Mouse (Mus musculus) gastrocnemius, postnatal 10 days (tissue): ENCODE results near the gene Glrx3. TPM values are rescaled to one million over a fixed set of nuclear protein-coding genes. Genes with fewer than 3 reads are reported as not detected.
"Not testable (repeated sequence)": the region's sequence is repeated elsewhere in the genome, so short reads cannot be mapped to it uniquely, and the experiment has no call there.

ENCODE experiments used
- DNase-seq: peaks from one replicate; pipeline ENCODE4 v3.0.0; 2021; ENCODE audit warnings: mixed read lengths
- long read RNA-seq, 2 experiments: library from polyadenylated mRNA; stranded (forward); transcript quantifications; one replicate each; pipeline ENCODE4 v2.0.0; 2021
- total RNA-seq, 2 experiments: library from RNA; stranded (reverse); gene quantifications; 2 replicates each; pipeline ENCODE4 v1.2.3; 2021

Gene Glrx3
- total RNA-seq, result 10 to 100 TPM; 90.2 to 93.9 TPM
- long read RNA-seq, experiment 1, transcript Glrx3-201 (11 exons, 1,685 nt), result major isoform, 130 of 133 reads
- long read RNA-seq, experiment 1, partial matches to known transcripts, result 1 of 133 reads
- long read RNA-seq, experiment 1, other reads (novel, unspliced or antisense), result 2 of 133 reads
- long read RNA-seq, experiment 2, transcript Glrx3-201 (11 exons, 1,685 nt), result major isoform, 157 of 161 reads
- long read RNA-seq, experiment 2, partial matches to known transcripts, result 1 of 161 reads
- long read RNA-seq, experiment 2, other reads (novel, unspliced or antisense), result 3 of 161 reads

DNA sequence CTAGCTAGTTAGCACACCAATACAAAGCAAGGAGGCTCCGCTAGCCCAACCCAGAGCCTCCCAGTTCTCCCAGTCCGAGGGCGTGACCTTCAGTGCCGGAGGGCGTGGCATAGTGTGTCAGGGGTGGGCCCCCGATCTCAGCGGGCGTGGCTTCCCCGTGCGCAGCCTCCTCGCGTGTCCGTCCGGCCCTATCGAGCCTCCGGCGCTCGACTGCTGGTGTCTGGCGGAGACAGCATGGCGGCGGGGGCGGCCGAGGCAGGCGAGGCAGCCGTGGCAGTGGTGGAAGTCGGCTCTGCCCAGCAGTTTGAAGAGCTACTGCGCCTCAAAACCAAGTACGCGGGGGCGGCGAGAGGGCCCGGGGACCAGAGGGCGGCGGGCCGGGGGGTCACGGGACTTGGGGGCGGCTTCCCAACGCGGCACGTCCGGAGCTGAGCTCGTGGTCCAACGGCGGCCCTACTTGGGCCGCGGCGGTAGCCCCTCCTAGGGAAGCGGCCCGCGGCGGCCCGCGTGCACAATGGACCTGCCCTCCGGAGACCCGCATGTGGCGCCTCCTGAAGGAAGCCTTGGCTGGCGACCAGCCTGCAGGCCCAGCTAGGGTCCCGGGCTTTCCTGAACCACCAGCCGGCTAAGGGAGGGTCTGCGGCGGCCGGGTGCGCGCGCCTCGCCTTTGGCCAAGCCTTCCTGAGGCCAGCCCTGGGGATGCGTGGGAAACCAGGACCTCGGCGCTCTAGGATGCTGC, at the start of gene Glrx3:
Gene Glrx3 (plus strand): TSS at position 175 of the 739 bp plus-strand sequence.
- DNase-seq, result peak; percentile 94

- no peak for DNase-seq
Measured at GRCm38 (mm10) chr7:137387863-137388262, 49.6 kb upstream of the Glrx3 start.

DNA sequence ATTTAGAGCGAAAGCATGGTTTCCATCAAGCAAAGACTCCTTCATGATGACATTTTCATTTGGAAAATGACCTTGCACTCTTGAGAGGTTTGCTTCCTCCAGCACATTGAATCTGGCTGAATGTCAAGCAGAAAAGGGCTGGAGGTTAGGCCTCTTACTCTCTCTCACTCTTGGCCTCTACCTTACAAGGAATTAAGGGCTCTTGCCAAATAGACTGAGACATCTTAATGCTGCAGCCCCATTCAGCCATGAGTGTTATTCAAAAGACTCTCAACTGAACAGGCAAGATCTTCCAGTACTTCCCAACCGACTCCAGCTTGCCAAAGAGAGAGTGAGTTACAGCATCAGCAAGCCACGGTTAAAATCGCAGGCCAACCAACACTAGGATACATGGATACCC, 42.0 kb upstream of the Glrx3 start:
- no peak for DNase-seq

DNA sequence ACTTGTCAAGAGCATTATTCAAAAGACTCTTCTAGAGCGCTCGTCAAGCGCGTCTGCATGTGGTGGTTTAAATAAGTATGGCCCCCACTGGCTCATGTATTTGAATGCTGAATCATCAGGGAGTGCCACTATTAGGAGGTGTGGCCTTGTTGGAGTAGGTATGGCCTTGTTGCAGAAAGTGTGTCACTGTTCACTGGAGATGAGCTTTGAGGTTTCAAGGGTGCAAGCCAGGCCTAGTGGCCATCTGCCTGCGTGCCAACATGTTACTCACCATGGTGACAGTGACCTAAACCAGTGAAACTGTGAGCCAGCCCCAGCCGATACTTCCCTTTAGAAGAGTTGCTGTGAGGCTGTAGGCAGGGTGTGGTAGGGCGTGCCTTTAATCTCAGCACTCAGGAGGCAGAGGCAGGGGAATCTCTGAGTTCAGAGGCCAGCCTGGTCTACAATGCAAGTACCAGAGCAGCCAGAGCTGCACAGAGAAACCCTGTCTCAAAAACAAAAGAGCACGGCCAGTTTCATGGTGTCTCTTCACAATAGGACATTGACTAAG, 40.0 kb upstream of the Glrx3 start:
- DNase-seq, result no peak

DNA sequence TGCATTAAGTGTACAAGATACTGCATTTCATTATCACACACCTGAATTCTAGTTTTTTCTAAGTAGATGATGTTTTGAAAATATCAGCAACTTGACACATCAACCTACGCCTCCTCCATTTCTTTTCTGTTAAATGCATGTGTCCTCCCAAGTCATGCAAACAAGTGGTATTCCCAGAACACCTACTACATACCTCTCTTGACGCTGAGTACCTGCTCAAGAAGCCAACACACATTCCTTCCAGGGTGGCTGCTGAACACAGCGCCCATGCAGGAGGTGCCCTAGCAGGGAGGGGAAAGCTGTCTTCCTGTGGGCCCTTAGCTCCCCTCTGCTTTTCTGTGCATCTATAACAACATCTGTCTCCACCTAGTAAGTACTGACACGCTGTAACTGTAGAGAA, 38.4 kb upstream of the Glrx3 start:
- no peak for DNase-seq

DNA sequence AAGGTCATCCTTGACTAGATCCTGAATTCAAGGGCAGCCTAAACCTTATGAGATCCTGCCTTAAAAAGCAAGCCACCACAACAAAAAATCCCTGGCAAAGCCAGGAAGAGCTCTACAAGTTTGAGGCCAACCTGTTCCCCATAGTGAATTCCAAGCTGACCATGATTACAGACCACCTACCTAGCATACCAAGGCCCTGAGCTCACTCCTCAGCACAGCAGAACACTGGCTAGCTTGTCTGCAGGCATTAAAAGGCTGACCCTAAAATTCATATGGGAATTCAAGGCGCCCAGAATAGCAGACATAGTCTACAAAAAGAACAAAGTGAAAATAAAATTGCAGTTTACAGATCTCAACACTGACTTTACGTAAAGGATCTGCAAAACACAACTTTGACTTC, 33.3 kb upstream of the Glrx3 start:
- no peak for DNase-seq

GRCm38 (mm10) chr7:137407428-137408058, 29.9 kb upstream of the Glrx3 start:
- DNase-seq, result no peak

DNA sequence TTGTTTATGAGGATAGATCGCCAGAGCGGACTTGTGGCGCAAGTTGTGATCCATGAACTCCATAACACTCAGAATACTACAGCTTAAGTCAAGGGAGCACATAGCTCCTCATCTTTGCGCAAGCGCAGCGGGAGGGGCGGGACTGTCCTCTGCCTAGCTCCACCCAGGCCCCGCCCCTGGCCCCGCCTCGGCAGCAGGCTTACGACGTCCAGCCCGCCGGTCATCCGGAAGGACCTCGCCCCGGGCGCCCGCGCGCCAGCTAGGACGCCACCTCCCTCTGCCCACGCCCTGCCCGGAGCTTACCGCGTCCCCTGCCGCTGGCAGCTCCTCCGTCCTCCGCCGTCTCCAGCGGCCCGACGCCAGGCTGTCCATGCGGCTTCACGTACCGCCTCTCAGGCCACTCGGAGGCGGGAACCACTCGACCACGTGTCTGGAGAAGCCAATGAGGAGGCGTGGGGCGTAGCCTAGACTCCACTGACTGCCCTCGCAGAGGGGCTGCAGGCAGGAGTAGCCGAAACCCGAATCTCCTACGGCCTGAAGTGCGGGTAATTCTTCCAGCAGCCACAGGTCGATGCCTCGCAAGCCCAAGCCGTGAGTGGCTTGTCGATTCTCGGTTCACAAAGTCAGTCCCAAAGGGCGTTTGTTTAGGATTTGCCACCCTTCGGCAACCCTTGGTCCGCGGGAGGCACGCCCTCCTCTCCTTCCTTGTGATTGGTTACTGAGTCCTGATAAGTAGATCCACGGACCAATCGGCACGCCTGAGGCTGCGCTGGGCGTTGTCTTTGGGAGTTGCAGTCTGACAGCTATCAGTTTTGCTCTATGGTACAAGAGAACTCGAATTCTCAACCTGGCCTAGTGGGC, 26.8 kb upstream of the Glrx3 start, which contains the start of gene 9430038I01Rik:
Gene 9430038I01Rik (minus strand): TSS at position 426 of the 861 bp plus-strand sequence.
- DNase-seq, result peak; percentile 100

GRCm38 (mm10) chr7:137414710-137415109, 22.7 kb upstream of the Glrx3 start:
- no peak for DNase-seq

- no peak for DNase-seq
Measured at GRCm38 (mm10) chr7:137420550-137420949, 16.9 kb upstream of the Glrx3 start.

DNA sequence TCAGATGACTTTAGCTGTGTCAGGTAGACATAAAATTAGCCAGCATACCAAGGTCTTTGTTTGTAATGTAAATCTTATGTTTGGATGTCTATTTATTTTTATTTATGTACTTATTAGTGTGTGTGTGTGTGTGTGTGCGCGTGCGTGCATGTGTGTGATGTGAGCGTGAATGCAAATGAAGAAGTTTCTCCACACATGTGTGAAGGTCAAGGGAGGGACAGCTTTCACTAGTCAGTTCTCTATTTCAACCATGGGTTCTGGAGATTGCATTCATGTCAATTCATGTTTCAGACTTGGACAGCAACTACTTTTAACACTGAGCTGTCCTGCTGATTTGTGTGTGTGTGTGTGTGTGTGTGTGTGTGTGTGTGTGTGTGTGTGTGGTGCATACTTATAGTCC, 16.2 kb upstream of the Glrx3 start:
- no peak for DNase-seq

DNA sequence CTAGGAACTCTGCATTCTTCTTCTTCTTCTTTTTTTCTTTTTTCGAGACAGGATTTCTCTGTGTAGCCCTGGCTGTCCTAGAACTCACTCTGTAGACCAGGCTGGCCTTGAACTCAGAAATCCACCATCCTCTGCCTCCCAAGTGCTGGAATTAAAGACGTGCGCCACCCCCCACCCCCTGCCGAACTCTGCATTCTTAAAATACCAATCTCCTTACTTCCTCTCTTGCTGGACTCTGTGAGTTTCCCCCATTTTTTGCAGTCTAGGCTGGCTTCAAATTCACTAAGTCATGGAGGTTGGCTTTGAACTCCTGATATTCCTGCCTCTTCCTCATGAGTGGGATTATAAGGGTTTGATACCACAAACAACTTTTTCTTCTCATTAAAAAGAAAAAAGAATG, 10.7 kb upstream of the Glrx3 start:
- no peak for DNase-seq

DNA sequence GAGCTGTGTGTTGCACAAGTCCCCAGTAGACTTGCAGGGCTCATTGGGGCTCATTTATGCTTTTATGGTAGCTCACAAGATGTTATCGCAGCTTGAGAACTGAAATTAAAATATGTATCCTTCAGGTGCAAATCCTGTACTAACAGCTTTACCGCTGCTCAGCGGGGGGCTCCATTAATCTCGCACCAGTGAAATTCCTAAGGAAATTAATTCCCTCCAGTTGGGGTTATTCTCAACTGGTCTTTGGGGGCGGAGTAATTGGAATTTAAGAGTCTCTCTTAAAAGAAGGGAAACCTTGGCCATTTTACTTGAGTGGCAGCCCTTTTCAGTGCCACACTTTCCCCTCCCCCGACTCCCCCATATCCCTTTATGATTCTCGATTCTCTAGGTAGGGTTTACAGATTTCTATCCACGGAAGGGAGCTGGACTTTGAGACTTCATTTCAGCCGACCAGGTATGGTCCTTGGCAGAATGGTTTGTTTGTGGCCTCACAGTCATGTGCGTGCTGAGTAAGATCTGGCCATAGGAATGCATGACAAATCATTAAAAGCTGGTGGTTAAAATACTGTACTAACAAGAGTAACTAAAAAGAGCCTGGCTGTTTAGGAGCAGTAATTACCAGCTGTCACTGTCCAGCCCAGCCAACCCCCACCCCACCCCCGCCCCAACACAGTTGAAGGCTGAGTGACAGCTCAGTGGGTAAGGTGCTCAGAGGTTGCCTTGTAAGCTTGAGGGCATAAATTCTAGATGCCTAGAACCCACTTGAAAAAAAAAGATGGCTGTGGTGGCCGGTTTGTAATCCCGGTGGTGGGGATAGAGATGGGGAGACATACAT, 5.4 kb upstream of the Glrx3 start:
- no peak for DNase-seq

DNA sequence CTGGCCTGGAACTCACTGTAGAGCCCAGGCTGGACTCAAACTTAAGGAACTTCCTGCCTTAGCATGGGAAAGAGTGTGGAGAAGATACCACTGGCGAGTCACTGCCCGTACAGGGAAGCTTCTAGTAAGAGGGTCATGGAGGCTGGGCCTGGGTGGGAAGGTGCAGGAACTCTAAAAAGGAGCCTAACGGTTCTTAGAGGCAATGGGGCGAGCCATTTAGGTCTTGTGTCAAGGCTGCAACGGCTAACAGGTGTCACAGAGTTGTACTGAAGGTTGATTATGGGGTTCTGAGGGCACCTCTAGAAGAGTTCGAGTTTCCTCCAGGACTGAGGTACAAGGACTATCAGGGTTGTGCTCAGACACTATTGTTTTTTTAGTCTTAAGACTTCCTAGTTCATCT, 513 bp upstream of the Glrx3 start:
- DNase-seq, result no peak

GRCm38 (mm10) chr7:137438179-137438550, 751 bp downstream of the Glrx3 start:
- no peak for DNase-seq

DNA sequence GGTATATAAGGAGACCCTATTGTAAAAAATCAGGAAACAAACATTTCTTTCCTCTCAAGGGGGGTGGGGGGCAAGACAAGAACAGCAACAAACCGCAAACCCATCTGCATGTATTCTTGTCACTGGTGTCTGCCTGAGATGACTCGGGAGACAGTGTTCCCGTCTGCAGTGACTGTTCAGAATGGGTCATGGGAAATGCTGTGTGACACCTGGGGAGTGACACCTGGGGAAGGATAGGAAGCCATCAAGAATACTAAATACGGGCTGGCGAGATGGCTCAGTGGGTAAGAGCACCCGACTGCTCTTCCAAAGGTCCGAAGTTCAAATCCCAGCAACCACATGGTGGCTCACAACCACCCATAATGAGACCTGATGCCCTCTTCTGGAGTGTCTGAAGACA, 1.5 kb downstream of the Glrx3 start:
- DNase-seq, result not testable (repeated sequence)

DNA sequence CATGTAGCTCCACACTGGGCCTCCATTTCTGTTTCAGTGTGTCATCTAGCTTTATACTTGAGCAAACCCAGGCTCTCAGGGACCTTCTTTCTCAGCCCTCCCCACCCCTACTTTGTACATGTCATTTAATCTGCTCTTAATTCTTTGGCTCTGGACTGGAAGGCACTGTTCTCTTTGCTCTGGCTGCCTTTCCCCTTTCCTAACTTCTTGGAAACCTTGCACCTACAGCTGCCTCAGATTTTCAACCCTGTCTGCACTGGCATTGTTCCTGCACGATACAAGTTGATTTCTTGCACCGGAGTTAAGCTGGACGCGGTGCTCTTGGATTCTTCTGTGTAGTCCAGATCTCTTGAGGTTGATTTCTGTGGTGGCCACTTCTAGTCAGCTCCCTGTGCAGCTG, 5.5 kb downstream of the Glrx3 start:
- no peak for DNase-seq

DNA sequence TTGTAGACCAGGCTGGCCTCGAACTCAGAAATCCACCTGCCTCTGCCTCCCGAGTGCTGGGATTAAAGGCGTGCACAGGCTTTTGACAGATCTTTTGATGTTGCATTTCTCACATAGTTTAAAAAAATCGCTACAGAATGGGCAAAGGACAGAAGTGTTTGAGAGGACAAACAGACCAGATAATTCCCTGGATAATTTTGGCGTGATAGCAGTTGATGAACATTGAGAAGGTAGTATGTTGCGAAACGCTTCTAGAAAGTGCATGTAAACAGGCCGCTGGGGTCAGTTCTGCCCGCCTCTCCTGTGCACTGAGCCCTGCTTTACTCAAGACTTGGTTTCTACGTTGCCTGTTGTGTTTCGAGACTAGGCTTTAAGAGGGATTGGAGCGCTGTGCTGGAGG, 7.9 kb downstream of the Glrx3 start:
- no peak for DNase-seq

DNA sequence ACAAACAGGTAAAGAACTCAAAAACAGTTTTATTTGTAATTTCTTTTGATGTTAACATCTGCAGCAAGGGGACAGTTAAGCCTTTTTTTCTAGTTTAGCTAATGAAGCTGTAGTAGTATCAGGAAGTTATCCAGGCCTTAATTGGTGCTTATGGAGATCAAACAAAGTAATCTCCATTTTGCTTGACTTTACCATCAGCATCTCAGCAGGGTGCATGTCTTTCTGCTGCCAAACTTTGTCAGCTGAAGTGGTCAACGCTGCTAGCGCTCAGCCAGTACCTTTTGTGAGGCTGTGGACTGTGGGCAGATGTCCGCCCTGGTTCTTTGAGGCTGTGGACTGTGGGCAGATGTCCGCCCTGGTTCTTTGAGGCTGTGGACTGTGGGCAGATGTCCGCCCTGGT, 24.0 kb downstream of the Glrx3 start:
- no peak for DNase-seq

DNA sequence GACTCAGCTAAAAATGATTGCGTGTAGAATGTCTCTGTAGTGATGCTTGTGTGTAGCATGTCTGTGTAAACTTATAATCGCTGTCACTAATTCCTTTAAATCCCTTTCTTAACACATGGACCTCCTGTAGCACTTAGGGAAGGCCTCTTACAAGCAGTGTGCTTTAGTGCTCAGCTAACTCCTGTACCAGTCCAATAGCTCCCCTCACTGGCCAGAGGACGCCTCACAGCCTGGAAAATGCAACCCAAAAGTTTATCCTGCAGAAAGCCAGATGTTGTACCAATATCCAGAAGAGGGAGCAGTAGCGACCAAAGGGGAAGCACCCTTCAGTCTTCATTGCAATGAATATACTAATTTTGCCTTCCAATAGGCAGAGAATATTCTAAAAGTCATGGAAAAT, 30.8 kb downstream of the Glrx3 start:
- DNase-seq, result peak; percentile 54

GRCm38 (mm10) chr7:137471431-137472120, 34.2 kb downstream of the Glrx3 start:
- DNase-seq, result no peak
